Mouse (Mus musculus) stomach, postnatal 0 days (tissue): ENCODE data around the gene Snn.

Experiments
- CTCF ChIP-seq: IDR thresholded peaks from 2 replicates; pipeline ENCODE4 v1.5.1; 2016; ENCODE audit warnings: antibody characterized with exemption, low read depth, mild to moderate bottlenecking, moderate library complexity
- EP300 ChIP-seq: optimal IDR thresholded peaks from 2 replicates; pipeline ENCODE3; 2016; ENCODE audit warnings: antibody characterized with exemption

DNA sequence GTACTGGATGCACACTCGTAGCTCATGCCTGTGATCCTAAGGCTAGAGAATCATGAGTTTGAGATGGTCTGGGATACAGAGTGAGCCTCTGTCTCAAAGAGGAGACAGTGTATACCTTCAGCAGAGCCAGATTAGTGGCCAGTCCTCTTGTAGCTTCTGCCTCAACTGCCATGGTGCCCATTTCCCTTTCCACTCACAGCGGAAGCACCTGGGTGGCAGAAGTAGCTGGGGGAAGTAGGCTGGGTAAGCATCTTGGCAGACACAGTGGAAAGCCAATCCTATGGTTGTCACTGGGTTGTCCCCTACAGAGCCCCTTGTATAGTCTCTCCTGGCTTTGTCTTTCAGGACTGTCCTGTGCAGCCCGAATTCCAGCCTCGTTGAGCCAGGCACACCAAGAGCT lies 11.1 kb downstream of the Snn start:
- TF ChIP-seq CTCF: no peak
- no peak for TF ChIP-seq EP300
